Mouse (Mus musculus) cerebellum, adult 2 months (tissue): ENCODE data around the gene Castor2. TPM values are rescaled to one million over a fixed set of nuclear protein-coding genes. Genes with fewer than 3 reads are reported as not detected.

Experiments used
- DNase-seq, 2 experiments: peaks; one replicate each; pipeline ENCODE4 v3.0.0; 2021
- H3K27ac ChIP-seq: fragments of 200-500 bp; 2 replicates; pipeline ENCODE4 v1.5.1; 2012; ENCODE audit warnings: low read length, control low read depth, inconsistent platforms; ENCODE audit not compliant: insufficient read depth
- H3K27me3 ChIP-seq: fragments of 200-500 bp; 2 replicates; pipeline ENCODE4 v1.6.1; 2012; ENCODE audit warnings: inconsistent platforms, mild to moderate bottlenecking, low read length, moderate library complexity; ENCODE audit not compliant: control insufficient read depth, insufficient read depth
- H3K4me1 ChIP-seq: fragments of 200-500 bp; 2 replicates; pipeline ENCODE4 v1.6.1; 2011; ENCODE audit warnings: low read length; ENCODE audit not compliant: control insufficient read depth, insufficient read depth
- H3K4me3 ChIP-seq: fragments of 200-500 bp; replicated peaks from 2 replicates; pipeline ENCODE3; 2011; ENCODE audit warnings: mild to moderate bottlenecking, low read depth, low read length, control low read depth; ENCODE audit not compliant: insufficient read depth
- CTCF ChIP-seq: fragments of 200-500 bp; IDR thresholded peaks from 2 replicates; pipeline ENCODE4 v1.5.1; 2011; ENCODE audit warnings: low read depth, mild to moderate bottlenecking, control low read depth, low read length, moderate library complexity, borderline replicate concordance; ENCODE audit not compliant: insufficient read depth
- POLR2A ChIP-seq: fragments of 200-500 bp; IDR thresholded peaks from 2 replicates; pipeline ENCODE4 v1.6.1; 2011; ENCODE audit warnings: low read length, control low read depth, borderline replicate concordance; ENCODE audit not compliant: insufficient read depth
- WGBS: fragments of 180-500 bp; shearing (Covaris S2); methylation state at CpG from one replicate; pipeline ENCODE4 v1.1.7; 2018; 5-methylcytosine and 5-hydroxymethylcytosine counted together
- polyA plus RNA-seq: library from polyadenylated mRNA; depleted of rRNA; stranded (reverse); fragments of >200 nt; gene quantifications from 2 replicates; pipeline ENCODE4 v1.2.3, GENCODE M21; 2012

The Castor2 gene
- polyA plus RNA-seq, 1 experiment, result 34.5 TPM

GRCm38 (mm10) chr5:134123846-134124245 lies 24.3 kb downstream of the Castor2 start:
- DNase-seq, result no peak
- no peak overlapping the region for H3K27ac ChIP-seq
- 57% methylated on average over 6 of the region's 6 CpGs for WGBS
- H3K4me3 ChIP-seq, result no peak overlapping the region
- H3K4me1 ChIP-seq, result no peaks in the 10 kb centered on the region
- no peaks in the 10 kb centered on the region for H3K27me3 ChIP-seq
- no peak for TF ChIP-seq POLR2A

GRCm38 (mm10) chr5:134126232-134126631 lies 26.7 kb downstream of the Castor2 start:
- no peak for DNase-seq
- Histone ChIP-seq H3K4me1 (peaks cover 2% of the 10 kb centered on the region; the same call in 1 of the 2 replicates), H3K27me3 (no peaks in the 10 kb centered on the region), H3K27ac (no peak overlapping the region), H3K4me3 (no peak overlapping the region)
- TF ChIP-seq POLR2A (no peak), CTCF (no peak)
- WGBS, result 92% methylated on average over 2 of the region's 2 CpGs

DNA sequence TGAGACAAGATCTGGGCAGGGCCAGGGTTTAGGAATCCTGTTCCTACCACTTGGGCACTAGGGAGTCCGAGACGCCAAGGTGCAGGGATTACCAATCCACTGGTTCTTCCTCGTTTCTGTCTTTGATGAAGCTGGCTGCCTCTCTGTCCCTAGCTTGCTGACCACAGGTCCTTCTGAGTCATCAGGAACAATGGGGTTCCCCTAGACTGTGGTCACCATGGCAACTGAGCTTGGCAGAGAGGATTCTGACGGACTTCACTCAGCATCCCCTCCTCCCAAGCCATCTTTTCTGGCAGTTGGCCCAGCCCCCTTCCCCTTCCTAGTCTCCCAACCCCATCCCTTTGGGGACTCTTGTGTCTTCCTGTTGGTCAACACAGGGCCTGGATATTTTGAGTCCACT lies 32.1 kb downstream of the Castor2 start:
- DNase-seq, result peak; percentile 40 to 66
- no peak overlapping the region for H3K4me3 ChIP-seq
- WGBS, result 7% methylated on average over 4 of the region's 4 CpGs
- no peak for TF ChIP-seq POLR2A
- TF ChIP-seq CTCF, result no peak
- H3K27ac ChIP-seq, result no peak overlapping the region; the same call in 1 of the 2 replicates
- no peaks in the 10 kb centered on the region for H3K27me3 ChIP-seq
- H3K4me1 ChIP-seq, result peaks cover 9% of the 10 kb centered on the region

DNA sequence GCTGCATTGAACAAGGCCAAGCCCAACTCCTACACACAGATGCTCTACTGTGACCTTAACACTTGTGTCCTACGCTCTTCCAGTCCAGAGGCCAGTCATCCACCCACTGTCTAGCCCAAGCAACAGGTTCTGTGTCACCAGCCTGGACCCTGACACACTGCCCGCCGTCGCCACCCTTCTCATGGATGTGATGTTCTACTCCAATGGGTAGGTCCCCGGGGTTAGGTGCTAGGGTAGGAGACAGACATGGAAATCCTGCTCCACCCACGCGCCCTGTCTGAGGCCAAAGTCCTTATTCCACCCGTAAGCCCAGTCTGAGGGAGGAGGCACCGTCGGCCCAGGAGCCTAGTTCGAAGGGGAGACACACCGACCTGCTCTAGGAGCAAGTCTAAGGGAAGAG lies 36.5 kb downstream of the Castor2 start:
- TF ChIP-seq CTCF (no peak), POLR2A (no peak)
- Histone ChIP-seq H3K4me1 (peaks cover 9% of the 10 kb centered on the region), H3K4me3 (no peak overlapping the region), H3K27ac (no peak overlapping the region), H3K27me3 (no peaks in the 10 kb centered on the region)
- 96% methylated on average over 12 of the region's 12 CpGs for WGBS
- DNase-seq, result no peak

DNA sequence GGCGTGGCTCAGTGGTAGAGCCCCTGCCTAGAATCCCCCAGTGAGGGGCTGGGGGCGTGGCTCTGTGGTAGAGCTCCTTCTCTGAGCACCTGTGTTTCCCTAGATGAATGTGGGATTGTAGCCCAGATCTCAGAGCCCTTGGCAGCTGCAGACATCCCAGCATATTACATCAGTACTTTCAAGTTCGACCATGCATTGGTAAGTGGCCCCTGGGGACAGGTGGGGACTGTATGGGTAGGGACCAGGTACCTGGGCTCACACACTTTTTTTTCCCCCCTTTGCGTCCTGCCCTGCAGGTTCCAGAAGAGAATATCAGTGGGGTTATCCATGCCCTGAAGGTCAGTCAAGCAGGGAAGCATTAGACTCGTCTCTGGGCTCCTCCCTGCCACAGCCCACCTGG lies 38.4 kb downstream of the Castor2 start:
- no peak overlapping the region for H3K4me3 ChIP-seq
- no peak for DNase-seq
- WGBS, result 74% methylated on average over 5 of the region's 5 CpGs
- no peaks in the 10 kb centered on the region; the same call in 1 of the 2 replicates for H3K4me1 ChIP-seq
- TF ChIP-seq POLR2A (no peak), CTCF (no peak)
- no peak overlapping the region for H3K27ac ChIP-seq
- H3K27me3 ChIP-seq, result no peaks in the 10 kb centered on the region

- H3K27ac ChIP-seq, result no peak overlapping the region
- TF ChIP-seq CTCF (no peak), POLR2A (no peak)
- 77% methylated on average over 6 of the region's 6 CpGs for WGBS
- no peak overlapping the region for H3K4me3 ChIP-seq
- no peaks in the 10 kb centered on the region; the same call in 1 of the 2 replicates for H3K4me1 ChIP-seq
- H3K27me3 ChIP-seq, result no peaks in the 10 kb centered on the region
- DNase-seq, result no peak
Observed at GRCm38 (mm10) chr5:134139429-134139828, 39.9 kb downstream of the Castor2 start.

GRCm38 (mm10) chr5:134141236-134141635 lies 41.7 kb downstream of the Castor2 start:
- 80% methylated on average over 7 of the region's 7 CpGs for WGBS
- H3K27ac ChIP-seq, result no peak overlapping the region

DNA sequence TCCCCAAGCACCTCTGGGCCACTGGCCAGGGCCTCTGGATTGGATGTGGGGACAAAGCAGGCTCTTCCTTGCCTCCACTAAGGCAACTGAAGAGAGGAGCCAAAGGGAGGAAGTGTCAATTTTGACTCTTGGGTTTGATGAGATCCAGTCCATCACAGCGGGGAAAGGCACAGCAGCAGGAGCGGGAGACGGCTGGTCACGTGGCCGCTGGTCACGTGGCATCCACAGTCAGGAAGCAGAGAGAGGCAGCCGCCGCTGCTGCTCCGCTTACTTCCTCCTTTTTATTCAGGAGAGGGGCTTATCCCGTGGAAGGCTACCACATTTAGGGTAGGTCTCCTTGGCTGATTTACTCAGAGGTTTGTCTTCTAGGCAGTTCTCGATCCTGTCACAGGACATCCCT lies 42.9 kb downstream of the Castor2 start:
- DNase-seq, result no peak
- Histone ChIP-seq H3K4me1 (no peaks in the 10 kb centered on the region), H3K27ac (no peak overlapping the region), H3K27me3 (no peaks in the 10 kb centered on the region), H3K4me3 (no peak overlapping the region)
- 89% methylated on average over 11 of the region's 11 CpGs for WGBS
- TF ChIP-seq CTCF (no peak), POLR2A (no peak)

More at GRCm38 (mm10) chr5:134141236-134141635, 41.7 kb downstream of the Castor2 start:
- no peak for TF ChIP-seq CTCF
- no peak for TF ChIP-seq POLR2A
- no peaks in the 10 kb centered on the region for H3K4me1 ChIP-seq
- DNase-seq, result no peak
- no peak overlapping the region for H3K4me3 ChIP-seq
- no peaks in the 10 kb centered on the region for H3K27me3 ChIP-seq
